Mouse (Mus musculus): ENCODE data around the gene Hist1h3g. TPM values are rescaled to one million over a fixed set of nuclear protein-coding genes. Genes with fewer than 3 reads are reported as not detected.
"Not testable (repeated sequence)": the region's sequence is repeated elsewhere in the genome, so short reads cannot be mapped to it uniquely, and the experiment has no call there.

The Hist1h3g gene
- total RNA-seq, 2 experiments from 2014 or later = 189 to 625 TPM

GRCm38 (mm10) chr13:23532262-23533075 is 2.8 kb upstream of the Hist1h3g start:
- ATAC-seq (replicated peaks; ENCODE audit: low FRiP score, low TSS enrichment, poor library complexity, severe bottlenecking) = no peak

DNA sequence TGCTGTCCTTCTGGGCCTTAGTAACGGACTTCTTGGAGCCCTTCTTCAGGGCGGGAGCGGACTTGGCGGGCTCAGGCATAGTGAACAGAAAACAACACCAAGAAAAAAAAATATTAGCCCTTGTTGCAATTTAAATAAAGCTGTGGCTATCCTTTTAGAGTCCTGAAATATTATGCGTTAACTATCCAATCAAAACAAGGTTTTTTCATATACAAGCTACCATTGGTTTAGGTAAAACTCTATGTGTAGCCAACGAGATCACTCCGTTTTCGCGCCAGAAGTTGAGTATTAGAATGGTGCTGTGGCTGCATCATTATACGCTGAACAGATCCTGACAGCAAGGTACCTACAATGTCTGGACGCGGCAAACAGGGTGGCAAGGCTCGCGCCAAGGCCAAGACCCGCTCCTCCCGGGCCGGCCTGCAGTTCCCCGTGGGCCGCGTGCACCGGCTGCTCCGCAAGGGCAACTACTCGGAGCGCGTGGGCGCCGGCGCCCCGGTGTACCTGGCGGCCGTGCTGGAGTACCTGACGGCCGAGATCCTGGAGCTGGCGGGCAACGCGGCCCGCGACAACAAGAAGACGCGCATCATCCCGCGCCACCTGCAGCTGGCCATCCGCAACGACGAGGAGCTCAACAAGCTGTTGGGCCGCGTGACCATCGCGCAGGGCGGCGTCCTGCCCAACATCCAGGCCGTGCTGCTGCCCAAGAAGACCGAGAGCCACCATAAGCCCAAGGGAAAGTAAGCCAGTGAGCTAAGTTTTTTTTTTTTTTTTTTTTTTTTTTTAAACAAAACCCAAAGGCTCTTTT is 1.5 kb upstream of the Hist1h3g start, which contains the start of gene Hist1h2af:
TSS of gene Hist1h2af (plus strand) at position 347 of the 808 bp plus-strand sequence.
- peak; percentile 39 for ATAC-seq (replicated peaks; ENCODE audit: low FRiP score, low TSS enrichment, poor library complexity, severe bottlenecking)

- peak; percentile 9; the same call in 1 of the 2 replicates for ATAC-seq (replicated peaks; ENCODE audit: low FRiP score, low TSS enrichment, poor library complexity, severe bottlenecking)
These were observed 672 bp upstream of the Hist1h3g start for GRCm38 (mm10) chr13:23534368-23535131.

DNA sequence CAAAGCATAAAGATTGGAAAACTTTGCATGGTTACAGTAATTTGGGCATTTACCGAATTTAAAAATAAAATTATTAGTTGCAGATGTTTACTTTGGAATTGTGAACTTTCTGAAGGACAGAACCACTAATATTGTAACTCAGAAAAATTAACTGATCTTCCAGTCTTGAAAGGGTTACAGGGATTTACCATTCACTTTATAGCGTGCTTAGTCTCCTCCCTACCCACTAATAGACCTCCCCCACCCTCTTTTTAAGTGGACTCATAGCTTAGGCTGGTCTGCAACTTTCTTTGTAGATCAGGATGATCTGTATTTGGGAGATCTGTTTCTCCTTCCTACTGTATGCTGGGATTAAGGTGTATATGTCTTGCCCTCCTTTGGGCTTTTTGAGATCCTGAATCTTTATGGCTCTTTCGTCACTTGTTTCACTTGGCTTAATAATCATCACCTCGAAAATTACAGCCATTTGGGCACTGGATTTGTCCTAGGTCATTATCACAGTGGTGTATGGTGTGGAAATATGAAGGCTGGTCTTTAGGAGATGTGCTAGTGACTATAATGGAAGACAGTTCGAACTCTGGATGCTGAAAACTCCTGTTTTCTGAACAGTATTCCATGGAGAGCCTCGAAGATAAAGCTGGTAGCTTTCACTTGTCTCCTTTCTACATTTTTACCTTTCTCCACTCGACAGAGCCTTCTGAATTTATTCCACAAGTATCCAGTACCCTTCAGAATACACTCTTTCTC is 1.0 kb downstream of the Hist1h3g start:
- no peak for ATAC-seq (replicated peaks; ENCODE audit: low FRiP score, low TSS enrichment, poor library complexity, severe bottlenecking)

GRCm38 (mm10) chr13:23537006-23537710 is 1.9 kb downstream of the Hist1h3g start:
- no peak for ATAC-seq (replicated peaks; ENCODE audit: low FRiP score, low TSS enrichment, poor library complexity, severe bottlenecking)

GRCm38 (mm10) chr13:23538249-23538648 is 3.0 kb downstream of the Hist1h3g start:
- ATAC-seq (replicated peaks; ENCODE audit: low FRiP score, low TSS enrichment, poor library complexity, severe bottlenecking) = no peak

DNA sequence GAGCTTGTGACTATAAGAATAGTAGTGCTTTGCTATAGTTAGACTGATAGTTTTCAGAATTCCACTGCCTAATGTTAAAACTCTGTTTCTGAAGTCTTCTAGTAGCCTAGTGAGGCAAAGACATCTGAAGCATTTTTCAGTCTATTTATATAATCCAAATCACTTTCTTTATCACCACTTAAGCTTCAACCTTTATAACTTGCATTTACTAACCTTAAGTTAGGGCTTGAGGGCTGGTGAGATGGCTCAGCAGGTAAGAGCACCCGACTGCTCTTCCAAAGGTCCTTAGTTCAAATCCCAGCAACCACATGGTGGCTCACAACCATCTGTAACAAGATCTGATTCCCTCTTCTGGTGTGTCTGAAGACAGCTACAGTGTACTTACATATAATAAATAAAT is 4.6 kb downstream of the Hist1h3g start:
- not testable (repeated sequence) for ATAC-seq (replicated peaks; ENCODE audit: low FRiP score, low TSS enrichment, poor library complexity, severe bottlenecking)

DNA sequence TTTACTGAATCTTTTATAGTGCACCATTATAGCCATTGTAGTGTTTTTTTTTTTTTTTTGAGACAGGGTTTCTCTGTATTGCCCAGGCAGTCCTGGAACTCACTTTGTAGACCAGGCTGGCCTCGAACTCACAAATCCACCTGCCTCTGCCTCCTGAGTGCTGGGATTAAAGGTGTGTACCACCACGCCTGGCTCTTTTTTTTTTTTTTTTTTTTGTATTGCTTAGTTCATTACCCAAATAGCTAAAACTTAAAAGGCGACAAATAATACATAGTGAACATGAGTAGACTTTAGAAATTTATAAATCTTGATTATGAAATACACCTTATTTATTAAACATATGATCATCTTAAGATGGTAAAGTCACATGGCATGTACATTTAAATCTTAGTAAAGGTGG is 6.3 kb downstream of the Hist1h3g start:
- ATAC-seq (replicated peaks; ENCODE audit: low FRiP score, low TSS enrichment, poor library complexity, severe bottlenecking) = no peak

DNA sequence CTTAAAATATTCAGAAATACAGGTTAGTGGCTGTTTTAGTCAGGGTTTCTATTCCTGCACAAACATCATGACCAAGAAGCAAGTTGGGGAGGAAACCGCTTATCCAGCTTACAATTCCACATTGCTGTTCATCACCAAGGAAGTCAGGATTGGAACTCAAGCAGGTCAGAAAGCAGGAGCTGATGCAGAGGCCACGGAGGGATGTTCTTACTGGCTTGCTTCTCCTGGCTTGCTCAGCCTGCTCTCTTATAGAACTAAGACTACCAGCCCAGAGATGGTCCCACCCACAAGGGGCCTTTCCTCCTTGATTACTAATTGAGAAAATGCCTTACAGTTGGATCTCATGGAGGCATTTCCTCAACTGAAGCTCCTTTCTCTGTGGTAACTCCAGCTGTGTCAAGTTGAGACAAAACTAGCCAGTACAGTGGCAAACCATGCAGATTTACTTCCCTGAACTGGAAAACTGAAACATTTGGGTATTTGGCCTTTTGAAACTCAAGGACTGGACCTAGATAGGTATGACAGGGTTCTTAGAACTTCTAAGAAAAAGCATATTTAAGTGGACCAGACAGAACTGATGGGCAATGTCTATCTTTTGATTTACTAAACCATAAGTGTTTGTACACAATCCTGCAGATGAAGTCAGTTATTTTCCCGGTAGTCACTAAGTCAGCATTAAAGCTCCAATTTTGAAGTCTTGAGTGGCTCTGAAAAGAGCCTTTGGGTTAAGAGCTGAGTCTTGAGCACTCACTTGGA is 7.2 kb downstream of the Hist1h3g start:
- ATAC-seq (replicated peaks; ENCODE audit: low FRiP score, low TSS enrichment, poor library complexity, severe bottlenecking) = not testable (repeated sequence)

DNA sequence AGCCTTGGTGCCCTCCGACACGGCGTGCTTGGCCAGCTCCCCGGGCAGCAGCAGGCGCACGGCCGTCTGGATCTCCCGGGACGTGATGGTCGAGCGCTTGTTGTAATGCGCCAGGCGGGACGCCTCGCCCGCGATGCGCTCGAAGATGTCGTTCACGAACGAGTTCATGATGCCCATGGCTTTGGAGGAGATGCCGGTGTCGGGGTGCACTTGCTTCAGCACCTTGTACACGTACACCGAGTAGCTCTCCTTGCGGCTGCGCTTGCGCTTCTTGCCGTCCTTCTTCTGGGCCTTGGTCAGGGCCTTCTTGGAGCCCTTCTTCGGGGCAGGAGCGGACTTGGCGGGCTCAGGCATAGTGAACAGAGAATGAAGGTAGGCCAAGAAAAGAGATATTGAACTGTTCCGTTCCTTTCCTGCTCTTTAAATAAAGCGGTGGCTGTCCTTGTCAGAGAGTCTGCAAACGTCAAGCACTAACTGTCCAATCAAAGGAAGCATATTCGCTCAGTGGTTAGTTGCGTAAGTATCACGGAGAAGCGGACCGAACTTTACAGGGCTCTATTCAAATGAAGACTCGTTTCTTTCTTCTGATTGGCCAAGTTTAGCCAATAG is 7.9 kb downstream of the Hist1h3g start, which contains the start of gene Hist1h2bh:
TSS of gene Hist1h2bh (minus strand) at position 394 of the 609 bp plus-strand sequence.
- peak; percentile 89 for ATAC-seq (replicated peaks; ENCODE audit: low FRiP score, low TSS enrichment, poor library complexity, severe bottlenecking)

DNA sequence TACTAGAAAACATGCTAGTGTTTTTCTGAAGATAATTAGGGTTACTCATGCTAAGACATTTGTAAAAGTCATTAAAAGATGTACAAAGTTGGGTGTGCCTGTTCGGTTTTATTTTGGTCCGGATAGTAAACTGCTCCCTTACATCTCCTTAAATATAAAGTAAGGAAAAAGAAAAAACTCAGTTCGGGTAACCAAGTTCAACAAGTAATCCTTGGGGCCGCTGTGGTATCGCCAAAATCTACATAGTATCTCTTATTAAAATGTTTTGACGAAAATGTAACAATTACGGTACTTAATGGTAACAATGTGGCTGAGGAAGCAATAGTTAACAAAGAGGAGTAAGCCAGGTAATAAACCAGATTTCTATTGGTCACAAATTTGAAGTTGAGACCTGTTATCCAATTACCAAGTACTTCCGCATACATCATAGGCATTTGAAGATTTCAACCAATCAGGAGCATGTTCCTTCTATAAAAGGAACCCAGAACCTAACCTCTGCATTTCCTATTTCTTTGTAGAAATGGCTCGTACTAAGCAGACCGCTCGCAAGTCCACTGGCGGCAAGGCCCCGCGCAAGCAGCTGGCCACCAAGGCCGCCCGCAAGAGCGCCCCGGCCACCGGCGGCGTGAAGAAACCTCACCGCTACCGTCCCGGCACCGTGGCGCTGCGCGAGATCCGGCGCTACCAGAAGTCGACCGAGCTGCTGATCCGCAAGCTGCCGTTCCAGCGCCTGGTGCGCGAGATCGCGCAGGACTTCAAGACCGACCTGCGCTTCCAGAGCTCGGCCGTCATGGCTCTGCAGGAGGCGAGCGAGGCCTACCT is 9.0 kb downstream of the Hist1h3g start, which contains the start of gene Hist1h3f:
TSS of gene Hist1h3f (plus strand) at position 88 of the 822 bp plus-strand sequence.
- peak; percentile 79 for ATAC-seq (replicated peaks; ENCODE audit: low FRiP score, low TSS enrichment, poor library complexity, severe bottlenecking)

- ATAC-seq (replicated peaks; ENCODE audit: low FRiP score, low TSS enrichment, poor library complexity, severe bottlenecking) = peak; percentile 31
These were observed 9.5 kb downstream of the Hist1h3g start for GRCm38 (mm10) chr13:23544787-23545120.

DNA sequence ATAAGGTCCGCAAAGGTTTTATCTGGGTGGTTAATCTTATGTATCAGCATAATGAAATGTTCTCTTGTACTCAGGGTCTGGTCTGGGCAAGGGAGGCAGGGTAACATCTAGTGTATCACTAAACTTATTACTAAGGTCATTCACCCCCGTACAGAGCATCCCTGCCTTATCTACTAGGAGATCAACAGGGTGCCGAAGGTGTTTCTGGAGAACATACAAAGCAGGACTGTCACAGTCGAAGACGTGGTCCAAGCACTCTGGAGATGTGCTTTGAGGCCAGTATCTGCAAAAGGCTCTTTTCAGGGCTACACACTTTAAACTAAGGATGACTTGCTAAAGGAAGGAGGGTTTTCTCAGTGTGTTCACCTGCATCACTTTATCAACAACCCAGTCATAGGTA is 11.5 kb downstream of the Hist1h3g start:
- no peak for ATAC-seq (replicated peaks; ENCODE audit: low FRiP score, low TSS enrichment, poor library complexity, severe bottlenecking)

- no peak for ATAC-seq (replicated peaks; ENCODE audit: low FRiP score, low TSS enrichment, poor library complexity, severe bottlenecking)
These were observed 15.5 kb downstream of the Hist1h3g start for GRCm38 (mm10) chr13:23550761-23551145.

GRCm38 (mm10) chr13:23551146-23551834 is 16.1 kb downstream of the Hist1h3g start, which contains the start of gene Hist1h4f:
TSS of gene Hist1h4f (minus strand) at chr13:23551648.
- ATAC-seq (replicated peaks; ENCODE audit: low FRiP score, low TSS enrichment, poor library complexity, severe bottlenecking) = peak; percentile 61
